Mouse (Mus musculus) testis, adult 2 months (tissue): ENCODE results near the gene Igf2. TPM values are rescaled to one million over a fixed set of nuclear protein-coding genes. Genes with fewer than 3 reads are reported as not detected.

Experiments used
- H3K27ac ChIP-seq: fragments of 200-500 bp; 2 replicates; pipeline ENCODE4 v1.5.1; 2012; ENCODE audit warnings: low read depth, low read length; ENCODE audit not compliant: control insufficient read depth, insufficient read depth
- H3K27me3 ChIP-seq: fragments of 200-500 bp; 2 replicates; pipeline ENCODE4 v1.6.1; 2012; ENCODE audit warnings: mild to moderate bottlenecking, low read length, moderate library complexity; ENCODE audit not compliant: control insufficient read depth, insufficient read depth
- H3K36me3 ChIP-seq: fragments of 200-500 bp; 2 replicates; pipeline ENCODE4 v1.6.1; 2012; ENCODE audit warnings: mild to moderate bottlenecking, low read length; ENCODE audit not compliant: control insufficient read depth, insufficient read depth
- H3K4me1 ChIP-seq: fragments of 200-500 bp; 2 replicates; pipeline ENCODE4 v1.6.1; 2012; ENCODE audit warnings: low read length; ENCODE audit not compliant: control insufficient read depth, insufficient read depth
- H3K4me3 ChIP-seq: fragments of 200-500 bp; 2 replicates; pipeline ENCODE4 v1.5.1; 2012; ENCODE audit warnings: low read depth, mild to moderate bottlenecking, low read length, moderate library complexity, mixed read lengths; ENCODE audit not compliant: control insufficient read depth
- CTCF ChIP-seq: fragments of 200-500 bp; IDR thresholded peaks from 2 replicates; pipeline ENCODE4 v1.5.1; 2012; ENCODE audit warnings: low read depth, mild to moderate bottlenecking, inconsistent platforms, low read length, moderate library complexity; ENCODE audit not compliant: control insufficient read depth, insufficient read depth, insufficient replicate concordance
- POLR2A ChIP-seq: fragments of 200-500 bp; IDR thresholded peaks from 2 replicates; pipeline ENCODE4 v1.6.1; 2012; ENCODE audit warnings: low read depth, mild to moderate bottlenecking, inconsistent platforms, low read length, moderate library complexity; ENCODE audit not compliant: control insufficient read depth
- polyA plus RNA-seq: library from polyadenylated mRNA; depleted of rRNA; stranded (reverse); fragments of >200 nt; gene quantifications from 2 replicates; pipeline ENCODE4 v1.2.3, GENCODE M21; 2012; rRNA removed

Gene Igf2
- polyA plus RNA-seq, 1 experiment = 10.7 TPM

DNA sequence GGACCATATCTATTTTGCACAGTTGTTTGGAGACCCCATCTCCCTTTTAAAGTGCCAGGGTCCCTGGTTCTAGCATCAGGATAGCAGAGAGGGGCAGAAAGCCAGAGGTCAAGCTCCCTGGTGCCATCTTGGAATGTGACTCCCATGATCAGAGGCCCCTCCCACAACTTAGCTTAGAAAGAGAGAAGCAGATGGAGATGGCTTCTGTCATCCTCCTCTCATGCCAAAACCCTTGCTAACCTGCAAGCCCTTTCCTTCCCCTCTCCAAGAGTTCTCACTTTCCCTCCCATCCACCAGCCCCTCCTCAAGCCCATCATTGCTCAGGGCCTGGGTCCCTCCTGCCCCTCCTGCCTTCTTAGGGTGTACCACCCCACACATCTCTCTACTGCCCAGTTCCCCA is 30.4 kb downstream of the Igf2 start:
- no peak overlapping the region for H3K27ac ChIP-seq
- H3K27me3 ChIP-seq = no peaks in the 10 kb centered on the region
- H3K4me1 ChIP-seq = no peaks in the 10 kb centered on the region
- H3K36me3 ChIP-seq = no peaks in the 10 kb centered on the region
- H3K4me3 ChIP-seq = no peak overlapping the region
- TF ChIP-seq POLR2A = no peak
- TF ChIP-seq CTCF = no peak

DNA sequence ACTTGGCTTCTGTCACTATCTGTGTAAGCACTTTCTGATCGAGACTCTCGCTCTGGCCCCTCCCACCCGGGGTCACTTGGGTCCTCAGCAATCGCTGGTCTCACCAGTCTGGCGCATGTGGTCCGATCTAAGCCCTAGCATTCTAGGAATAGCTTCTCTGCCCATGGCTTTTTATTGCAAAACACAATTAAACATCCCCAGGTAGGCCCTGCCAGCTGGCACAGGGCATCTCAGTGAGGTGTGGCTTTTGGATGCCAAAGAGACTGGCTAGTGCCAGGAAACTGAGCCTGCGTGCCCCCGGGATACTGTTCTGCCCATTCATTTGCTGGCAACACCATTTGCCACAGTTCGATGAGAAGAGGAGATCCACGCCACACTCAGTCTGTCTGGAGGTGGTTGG is 35.9 kb downstream of the Igf2 start:
- no peak overlapping the region for H3K27ac ChIP-seq
- no peak overlapping the region for H3K4me3 ChIP-seq
- H3K27me3 ChIP-seq = no peaks in the 10 kb centered on the region
- TF ChIP-seq POLR2A (no peak), CTCF (no peak)
- no peaks in the 10 kb centered on the region for H3K36me3 ChIP-seq
- no peaks in the 10 kb centered on the region for H3K4me1 ChIP-seq

DNA sequence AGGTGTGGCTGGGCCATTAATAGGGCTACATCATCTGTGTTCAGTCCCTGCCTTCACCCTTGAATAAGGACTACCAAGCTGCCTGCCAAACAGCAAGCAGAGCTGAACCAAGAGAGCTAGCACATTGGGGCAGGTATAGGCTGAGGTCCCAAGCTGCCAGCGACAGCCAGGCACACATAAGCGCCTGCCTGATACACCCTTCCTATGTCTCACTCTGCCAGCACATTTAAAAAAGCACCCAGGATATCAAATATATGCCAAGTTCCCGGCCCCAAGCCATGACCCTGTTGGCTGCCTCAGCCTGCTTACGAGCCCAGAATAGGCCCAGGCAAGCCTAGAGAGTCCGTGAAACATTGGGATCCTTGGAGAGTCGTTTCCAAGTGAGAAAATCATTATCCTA is 36.8 kb downstream of the Igf2 start:
- H3K4me3 ChIP-seq = no peak overlapping the region
- no peak overlapping the region for H3K27ac ChIP-seq
- H3K36me3 ChIP-seq = no peaks in the 10 kb centered on the region
- H3K27me3 ChIP-seq = no peaks in the 10 kb centered on the region
- no peaks in the 10 kb centered on the region for H3K4me1 ChIP-seq
- TF ChIP-seq CTCF (no peak), POLR2A (no peak)

DNA sequence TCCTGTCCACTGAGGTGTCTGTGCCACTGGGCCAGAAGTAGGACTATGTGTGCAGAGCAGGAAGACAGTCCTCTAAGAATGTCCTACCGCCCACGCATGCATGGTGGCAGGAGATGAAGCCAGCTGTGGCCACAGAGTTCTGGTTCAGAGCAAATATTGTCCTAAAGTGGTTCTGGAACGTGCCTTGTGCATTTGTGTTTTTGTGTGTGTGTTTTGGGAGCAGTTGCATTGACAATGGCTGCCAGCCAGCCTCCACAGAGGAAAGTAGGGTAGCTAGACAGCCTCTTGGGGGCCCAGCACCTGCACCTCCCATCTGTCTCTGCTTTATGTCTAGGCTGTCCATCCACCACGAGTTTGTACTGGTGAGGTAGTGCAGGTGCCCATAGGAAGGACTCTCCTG is 44.4 kb downstream of the Igf2 start:
- no peak overlapping the region for H3K27ac ChIP-seq
- no peaks in the 10 kb centered on the region for H3K4me1 ChIP-seq
- no peak for TF ChIP-seq CTCF
- no peak for TF ChIP-seq POLR2A
- H3K4me3 ChIP-seq = no peak overlapping the region
- H3K27me3 ChIP-seq = no peaks in the 10 kb centered on the region
- H3K36me3 ChIP-seq = no peaks in the 10 kb centered on the region

DNA sequence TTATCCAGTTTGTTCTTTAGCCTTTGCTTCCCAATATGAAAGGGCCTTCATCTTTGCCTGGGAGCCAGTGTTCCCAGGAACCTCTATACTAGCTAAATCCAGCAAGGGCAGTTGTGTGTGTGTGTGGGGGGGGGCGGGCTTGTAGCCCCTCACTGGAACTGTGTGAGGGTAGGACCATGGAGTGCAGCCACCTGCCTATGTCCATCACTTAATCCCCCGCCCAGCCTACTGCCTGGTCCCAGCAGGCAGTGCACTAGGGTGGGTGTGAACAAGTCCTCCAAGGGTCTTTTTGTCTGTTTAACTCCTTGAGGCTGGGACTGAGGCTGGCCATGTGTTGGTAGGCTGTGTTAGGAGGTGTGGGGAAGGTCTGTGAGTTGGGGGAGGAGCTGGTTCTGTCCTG is 53.5 kb downstream of the Igf2 start:
- no peak for TF ChIP-seq CTCF
- TF ChIP-seq POLR2A = no peak
- Histone ChIP-seq H3K4me3 (no peak overlapping the region), H3K4me1 (no peaks in the 10 kb centered on the region; the same call in 1 of the 2 replicates), H3K36me3 (no peaks in the 10 kb centered on the region), H3K27ac (no peak overlapping the region), H3K27me3 (no peaks in the 10 kb centered on the region)

DNA sequence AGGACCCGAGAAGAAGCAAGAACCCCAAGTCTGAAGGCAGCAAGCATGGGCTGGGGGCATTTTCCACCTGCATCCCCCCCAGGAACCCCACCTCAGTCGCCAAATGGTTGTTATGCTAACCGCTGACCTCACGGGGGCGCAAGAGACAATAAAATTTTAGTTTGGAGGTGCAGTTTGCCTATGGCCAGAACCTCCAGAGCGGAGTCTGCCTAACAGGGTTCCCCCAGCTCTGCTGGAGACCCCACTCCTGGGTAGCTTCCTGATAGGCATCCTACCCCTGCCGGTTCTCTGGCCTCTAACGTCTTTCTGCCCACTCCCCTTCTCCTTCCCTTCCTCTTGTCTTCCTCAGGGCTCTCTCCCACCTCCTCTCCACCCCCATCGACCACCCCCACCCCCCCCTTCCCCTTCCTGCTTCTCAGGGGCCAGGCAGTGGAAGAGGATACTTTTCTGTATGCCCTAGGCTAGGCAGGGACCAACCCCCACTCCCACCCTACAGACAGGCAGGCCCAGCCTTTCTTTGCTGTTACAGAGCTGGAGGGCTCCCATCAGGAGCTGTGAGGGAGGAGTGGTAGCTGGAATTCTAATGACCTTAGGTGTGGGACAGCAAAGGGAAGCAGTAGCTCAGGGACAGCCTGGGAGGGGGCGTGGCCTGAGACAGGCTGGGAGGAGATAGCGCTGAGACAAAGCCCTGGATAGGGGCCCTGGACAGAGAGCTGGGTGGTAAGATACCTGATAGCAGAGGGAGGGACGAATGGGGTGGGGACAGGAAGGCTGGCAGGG is 55.8 kb downstream of the Igf2 start:
- TF ChIP-seq CTCF = peak; percentile 45
- TF ChIP-seq POLR2A = no peak
- no peaks in the 10 kb centered on the region for H3K36me3 ChIP-seq
- H3K27ac ChIP-seq = no peak overlapping the region
- no peaks in the 10 kb centered on the region for H3K27me3 ChIP-seq
- no peak overlapping the region for H3K4me3 ChIP-seq
- H3K4me1 ChIP-seq = no peaks in the 10 kb centered on the region; the same call in 1 of the 2 replicates

DNA sequence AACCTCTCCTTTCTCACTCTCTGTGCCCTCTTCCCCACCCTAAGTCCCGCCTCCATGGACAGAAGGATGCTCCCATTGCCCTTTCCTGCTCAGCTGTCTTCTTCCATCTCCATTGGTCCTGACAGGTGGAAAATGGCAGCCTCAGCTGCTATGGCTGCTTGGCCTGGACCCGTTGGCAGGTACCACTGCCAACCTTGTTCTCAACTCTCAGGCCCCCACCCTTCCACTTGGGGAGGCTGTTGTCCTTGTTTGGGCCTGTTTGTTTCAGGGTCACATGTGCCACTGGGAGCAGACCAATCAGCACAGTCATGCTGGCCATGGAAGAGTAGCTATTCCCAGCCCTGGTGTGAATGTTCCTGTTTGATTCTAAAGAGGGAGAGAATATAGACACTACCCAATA is 65.7 kb downstream of the Igf2 start:
- TF ChIP-seq CTCF = no peak
- TF ChIP-seq POLR2A = no peak
- Histone ChIP-seq H3K36me3 (no peaks in the 10 kb centered on the region), H3K27me3 (no peaks in the 10 kb centered on the region), H3K27ac (no peak overlapping the region), H3K4me3 (no peak overlapping the region), H3K4me1 (no peaks in the 10 kb centered on the region)

Other genes with a start within 250 kb of the Igf2 start
- 0.28 and 1.2 TPM in 2 replicates for gene Syt8, start 232.0 kb downstream of the Igf2 start, polyA plus RNA-seq
- 0.31 TPM in 1 of 2 replicates, not detected in the other for gene Tnni2, start 225.0 kb downstream of the Igf2 start, polyA plus RNA-seq
- gene Lsp1, start 206.0 kb downstream of the Igf2 start, polyA plus RNA-seq = 2.4 and 5.9 TPM in 2 replicates
- gene Tnnt3, start 168.0 kb downstream of the Igf2 start, polyA plus RNA-seq = not detected in 2 replicates
- 4.5 and 5.9 TPM in 2 replicates for gene Mrpl23, start 134.1 kb downstream of the Igf2 start, polyA plus RNA-seq
- gene Gm49394, start 3.1 kb upstream of the Igf2 start, polyA plus RNA-seq = 0.11 and 0.21 TPM in 2 replicates
- gene Ins2, start 76.6 kb upstream of the Igf2 start, polyA plus RNA-seq = 0.38 and 0.46 TPM in 2 replicates